Mouse (Mus musculus) kidney, adult 2 months (tissue): Measurements from ENCODE around the gene Ino80b.

Experiments used
- CTCF ChIP-seq: fragments of 200-500 bp; conservative IDR thresholded peaks from 2 replicates; pipeline ENCODE4 v1.5.1; 2011; ENCODE audit warnings: low read depth, mild to moderate bottlenecking, control low read depth, low read length, moderate library complexity, mixed read lengths; ENCODE audit not compliant: insufficient read depth, insufficient read length
- POLR2A ChIP-seq: fragments of 200-500 bp; IDR thresholded peaks from one replicate; pipeline ENCODE4 v1.6.1; 2011; ENCODE audit warnings: low read depth, low read length, control low read depth

GRCm38 (mm10) chr6:83147280-83147679 lies 22.0 kb upstream of the Ino80b start:
- TF ChIP-seq POLR2A = no peak
- no peak for TF ChIP-seq CTCF
